1 mouse cellular context compared by ENCODE assay signal in genomic region chr1:75290582-75290981, GRCm38 (mm10).
TF ChIP-seq lines count a peak whose summit lies in the region.

No protein-coding gene starts in this region.

TF ChIP-seq in CH12.LX, 34 proteins besides CTCF, POLR2A, EP300 and RAD21 (continued from another document):
- no peak for TF ChIP-seq MYC (IDR thresholded peaks at IDR 0.05; ENCODE audit: low read depth, low read length)
